Mouse (Mus musculus) embryonic stem cell, embryonic (primary cell): Measurements from ENCODE around the gene Aldoart1.

ENCODE experiments used
- CTCF ChIA-PET, 4 experiments: fragments of 300-600 bp in 2 of 4; fragments of 350-600 bp in 2 of 4; sonication (Branson Sonifier 250); formaldehyde crosslinking; loops; one replicate each; lab custom pipeline; 2022; ENCODE audit warnings: inconsistent platforms in 2 of 4; lab: Charles Lee
- POLR2A ChIA-PET, 4 experiments: fragments of 300-600 bp in 2 of 4; fragments of 350-600 bp in 2 of 4; sonication (Branson Sonifier 250); formaldehyde crosslinking; loops; one replicate each; lab custom pipeline; 2022; ENCODE audit warnings: antibody characterized with exemption in 4 of 4, inconsistent platforms in 1 of 4; lab: Charles Lee

Gene Aldoart1

GRCm38 (mm10) chr4:72852534-72852933 is at the start of gene Aldoart1:
Aldoart1 (minus strand) TSS chr4:72852634.
- ChIA-PET CTCF (no interaction called here), POLR2A (no interaction called here)

- ChIA-PET POLR2A (interaction anchor here in 1 of 4 experiments (0.6 kb wide), 1 partner anchor 153 kb away, joined by 3 read pairs; no protein-coding TSS in a partner anchor), CTCF (no interaction called here)
Observed at GRCm38 (mm10) chr4:72901566-72901965, 49.1 kb upstream of the Aldoart1 start.

- ChIA-PET POLR2A (no interaction called here), CTCF (no interaction called here)
Observed at GRCm38 (mm10) chr4:72865371-72866075, 13.1 kb upstream of the Aldoart1 start.

- POLR2A ChIA-PET = no interaction called here
Observed at GRCm38 (mm10) chr4:72844276-72844675, 8.2 kb downstream of the Aldoart1 start.

GRCm38 (mm10) chr4:72843025-72843424 is 9.4 kb downstream of the Aldoart1 start:
- CTCF ChIA-PET = no interaction called here

More at GRCm38 (mm10) chr4:72844276-72844675, 8.2 kb downstream of the Aldoart1 start:
- CTCF ChIA-PET = no interaction called here

GRCm38 (mm10) chr4:72836430-72836829 is 16.0 kb downstream of the Aldoart1 start:
- CTCF ChIA-PET = no interaction called here
- POLR2A ChIA-PET = no interaction called here

More at GRCm38 (mm10) chr4:72843025-72843424, 9.4 kb downstream of the Aldoart1 start:
- POLR2A ChIA-PET = no interaction called here

GRCm38 (mm10) chr4:72835400-72835799 is 17.0 kb downstream of the Aldoart1 start:
- POLR2A ChIA-PET = no interaction called here
- CTCF ChIA-PET = interaction anchor here in 1 of 4 experiments (0.6 kb wide), 1 partner anchor 9 kb away, joined by 6 read pairs; no protein-coding TSS in a partner anchor

GRCm38 (mm10) chr4:72800816-72801215 is 51.6 kb downstream of the Aldoart1 start:
- ChIA-PET CTCF (no interaction called here), POLR2A (no interaction called here)
